Mouse (Mus musculus) adrenal gland, adult (tissue): ENCODE measurements around the gene Ppp6r2.

Experiments used
- DNase-seq, 2 experiments: peaks; one replicate each; pipeline ENCODE4 v3.0.0; 2022 to 2023; ENCODE audit warnings: low spot score in 1 of 2; ENCODE audit not compliant: inconsistent age in 2 of 2

Ppp6r2 gene

DNA sequence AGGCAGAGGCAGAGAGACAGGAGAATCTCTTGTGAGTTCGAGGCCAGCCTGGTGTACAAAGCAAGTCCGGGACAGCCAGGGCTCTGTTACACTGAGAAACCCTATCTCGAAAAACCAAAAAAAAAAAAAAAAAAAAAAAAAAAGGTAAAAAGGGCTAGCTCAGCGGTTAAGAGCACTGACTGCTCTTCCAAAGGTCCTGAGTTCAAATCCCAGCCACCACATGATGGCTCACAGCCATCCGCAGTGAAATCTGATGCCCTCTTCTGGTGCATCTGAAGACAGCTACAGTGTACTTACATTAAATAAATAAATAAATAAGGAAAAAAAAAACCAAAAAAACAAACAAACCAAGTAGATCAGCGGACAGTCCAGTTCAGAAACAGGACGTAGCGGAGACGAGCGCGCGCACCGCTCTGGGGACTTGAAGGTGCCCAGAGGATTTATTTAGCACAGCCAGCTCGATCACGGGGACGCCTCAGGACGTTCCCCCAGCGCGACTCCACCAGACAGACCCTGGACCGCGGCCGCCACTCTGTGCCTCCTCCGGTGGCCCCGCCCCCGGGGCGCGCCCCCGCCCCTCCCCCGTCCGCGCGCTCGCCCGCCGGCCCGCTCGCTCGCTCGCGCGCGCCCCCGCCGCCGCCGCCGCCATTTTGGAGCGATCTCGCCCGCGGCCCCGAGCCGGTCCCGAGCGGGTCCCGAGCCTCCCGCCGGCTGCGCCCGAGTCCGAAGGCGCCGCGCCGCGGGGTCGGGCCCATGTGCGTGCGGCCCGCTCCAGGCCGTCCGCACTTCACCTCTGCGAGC is at the start of gene Ppp6r2:
Ppp6r2 (plus strand) TSS at position 639 of the 801 bp plus-strand sequence.
- peak; percentile 85 to 95 for DNase-seq

DNA sequence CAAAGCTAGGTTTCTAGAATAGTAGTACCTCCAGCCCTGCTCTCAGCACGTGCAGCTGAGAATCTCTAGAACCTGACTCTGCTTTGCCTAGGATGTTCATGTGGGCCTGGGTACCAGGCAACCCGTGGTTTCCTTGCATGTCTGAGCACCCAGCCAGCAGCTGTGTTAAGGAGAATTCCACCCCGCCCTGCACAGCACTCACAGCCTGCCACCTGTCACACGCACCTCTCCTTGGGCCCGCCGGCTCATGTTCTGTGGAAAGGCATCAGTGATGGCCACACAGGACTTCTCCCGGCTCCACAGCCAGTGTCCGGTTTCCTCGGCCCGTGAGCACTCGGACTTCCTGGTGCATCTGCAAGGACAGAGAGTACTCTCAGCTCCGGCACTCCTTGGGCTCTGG is 45.9 kb upstream of the Ppp6r2 start:
- no peak for DNase-seq

DNA sequence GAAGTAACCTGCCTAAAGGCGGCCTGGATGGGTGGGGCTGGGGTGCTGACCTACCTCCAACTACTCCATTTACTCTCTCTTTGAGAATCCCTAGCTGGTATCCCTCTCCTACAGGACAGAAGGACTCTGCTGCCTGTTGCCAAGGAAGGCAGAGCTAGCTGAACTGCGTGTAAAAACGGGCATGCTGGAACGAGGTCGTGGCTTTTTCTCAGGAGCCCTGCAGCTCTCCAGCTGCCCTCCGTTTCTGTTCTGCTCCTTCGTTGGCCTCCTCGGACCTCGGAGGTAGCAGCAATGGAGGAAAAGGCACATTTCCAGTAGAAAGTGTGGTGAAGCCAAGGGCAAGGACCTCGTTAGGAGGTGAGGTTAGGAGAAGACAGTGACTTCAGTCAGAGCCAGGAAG is 42.4 kb upstream of the Ppp6r2 start:
- DNase-seq = no peak

DNA sequence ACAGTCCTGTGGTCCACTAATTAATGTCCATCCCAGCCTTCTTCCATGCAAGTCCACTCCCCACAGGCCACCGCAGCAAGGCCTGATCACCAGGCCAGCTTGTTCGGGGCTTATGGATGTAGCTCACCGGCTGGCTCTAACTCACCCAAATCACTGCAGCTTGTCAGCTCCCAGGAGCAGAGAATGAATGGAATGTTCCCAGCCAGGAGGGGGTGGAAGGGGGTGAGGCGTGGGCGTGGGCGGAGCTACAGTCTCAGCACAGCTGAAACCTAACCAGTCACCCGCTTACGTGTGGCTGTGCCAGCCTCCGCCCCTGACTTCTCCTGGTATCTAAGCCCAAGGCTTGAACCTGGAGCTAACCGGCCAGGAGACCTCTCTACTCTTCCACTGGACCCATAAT is 41.9 kb upstream of the Ppp6r2 start:
- peak; percentile 92 to 94 for DNase-seq

DNA sequence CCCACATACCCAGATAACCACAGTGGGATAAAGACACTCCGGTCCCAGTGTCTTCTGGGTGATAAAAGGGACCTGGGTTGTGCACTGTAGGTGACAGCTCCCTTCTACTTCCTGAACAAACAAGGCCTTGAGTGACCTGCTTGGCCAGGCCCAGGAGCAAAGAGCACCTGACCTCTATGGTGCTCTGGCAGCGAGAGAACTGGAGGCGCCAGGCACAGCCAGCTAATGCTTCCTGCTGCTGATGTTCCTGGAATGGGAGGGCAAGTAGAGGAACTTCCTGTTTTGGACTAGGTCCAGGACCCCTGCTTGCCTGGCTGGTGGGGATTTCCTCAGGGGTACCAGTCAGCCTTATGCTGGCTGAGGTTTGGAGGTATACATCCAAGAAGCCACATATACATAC is 41.3 kb upstream of the Ppp6r2 start:
- DNase-seq = peak; percentile 58 to 70

DNA sequence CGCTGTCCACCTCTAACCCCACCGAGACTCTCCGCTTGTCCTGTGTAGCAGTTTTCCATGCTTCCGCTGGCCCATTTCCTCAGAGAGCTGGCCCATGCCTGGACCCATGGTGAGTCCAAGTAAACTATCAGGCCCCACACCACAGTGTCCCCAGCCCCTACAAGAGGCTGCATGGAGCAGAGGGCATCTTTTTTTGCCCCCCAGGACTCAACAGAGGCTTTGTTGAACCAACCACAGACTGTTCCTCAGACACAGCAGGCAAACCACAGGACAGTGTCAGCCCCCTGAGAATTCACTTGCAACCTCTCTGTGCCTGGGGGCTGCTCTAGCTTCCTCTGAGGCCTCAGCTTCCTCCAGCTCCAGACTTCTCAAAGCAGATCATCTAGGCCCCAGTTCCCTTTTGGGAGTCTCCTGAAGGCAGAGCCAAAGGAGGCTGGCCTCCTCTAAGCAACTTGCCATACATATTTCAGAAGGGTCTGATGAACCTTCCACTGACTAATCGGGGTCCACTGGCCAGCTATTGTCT is 39.8 kb upstream of the Ppp6r2 start:
- DNase-seq = no peak

DNA sequence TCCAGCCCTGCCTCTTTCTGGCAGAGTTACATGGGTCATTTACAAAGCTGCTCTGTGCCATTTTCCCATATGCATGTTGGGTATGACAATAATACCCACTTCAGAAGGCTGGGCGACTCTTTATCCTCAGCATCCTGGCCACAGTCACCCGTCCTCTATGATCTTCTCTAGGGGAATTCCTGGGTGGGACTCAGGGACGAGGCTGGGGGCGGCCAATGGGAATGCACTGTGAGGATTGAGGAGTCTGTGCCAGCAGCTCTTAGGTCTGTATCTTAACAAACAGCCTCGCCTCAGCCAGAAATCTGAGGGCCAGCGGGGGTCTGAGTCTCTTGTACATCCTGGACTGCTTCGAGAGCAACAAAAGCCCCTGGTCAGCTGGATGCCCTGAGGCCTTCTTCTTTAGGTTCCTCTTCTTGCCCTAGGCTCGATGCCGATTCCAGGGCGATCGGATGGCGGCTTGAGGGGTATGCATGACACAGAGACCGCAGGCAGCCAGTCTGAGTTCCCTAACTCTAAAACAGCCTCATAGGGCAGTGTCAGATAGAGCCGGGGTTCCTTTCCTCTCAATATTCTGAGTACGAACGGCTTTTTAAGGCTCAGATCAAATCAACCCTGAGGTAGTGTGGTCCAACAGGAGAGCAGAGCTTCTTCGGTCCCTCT is 38.9 kb upstream of the Ppp6r2 start:
- peak in 1 of 2 experiments; percentile 51 for DNase-seq

DNA sequence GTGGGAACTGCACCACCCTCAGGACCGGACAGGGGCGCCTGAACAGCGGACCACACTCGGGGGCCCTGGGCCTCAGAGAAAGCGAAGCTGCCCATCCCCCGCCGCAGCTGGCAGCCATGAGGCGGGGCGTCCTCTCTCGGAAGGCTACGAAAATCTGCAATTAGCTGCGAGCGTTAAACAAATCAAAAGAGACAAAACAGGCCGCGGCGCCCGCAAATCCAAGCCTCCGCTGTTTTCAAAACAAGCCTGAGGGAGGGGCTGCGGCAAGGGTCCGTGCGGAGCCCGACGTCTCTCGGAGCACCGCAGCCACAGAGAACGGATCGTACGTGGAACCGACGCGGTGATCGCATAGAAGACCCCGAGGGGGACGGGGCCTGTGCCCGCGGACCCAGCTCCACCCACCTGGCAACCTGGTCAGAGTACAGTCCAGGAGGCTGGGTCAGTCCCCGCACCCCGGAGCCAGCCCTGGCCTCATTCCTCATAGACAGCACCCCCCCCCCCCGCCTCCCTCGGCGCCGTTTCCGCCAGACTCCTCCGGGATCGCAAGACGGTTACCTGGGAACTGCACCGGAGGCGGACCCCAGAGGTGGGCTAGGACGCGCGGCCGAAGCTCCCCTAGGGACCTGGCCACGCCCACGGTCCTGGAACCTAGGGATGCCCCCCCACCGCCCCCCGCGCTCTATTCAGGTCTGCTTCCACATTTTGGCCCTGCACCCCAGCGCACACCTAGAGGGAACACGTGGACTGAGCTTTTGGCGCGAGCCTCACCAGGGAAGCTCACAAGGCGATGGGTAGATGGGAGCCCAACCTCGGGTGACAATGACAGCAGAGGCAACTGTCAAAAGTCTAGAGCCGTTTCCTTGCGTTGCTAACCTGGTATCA is 38.1 kb upstream of the Ppp6r2 start:
- DNase-seq = peak in 1 of 2 experiments; percentile 72

DNA sequence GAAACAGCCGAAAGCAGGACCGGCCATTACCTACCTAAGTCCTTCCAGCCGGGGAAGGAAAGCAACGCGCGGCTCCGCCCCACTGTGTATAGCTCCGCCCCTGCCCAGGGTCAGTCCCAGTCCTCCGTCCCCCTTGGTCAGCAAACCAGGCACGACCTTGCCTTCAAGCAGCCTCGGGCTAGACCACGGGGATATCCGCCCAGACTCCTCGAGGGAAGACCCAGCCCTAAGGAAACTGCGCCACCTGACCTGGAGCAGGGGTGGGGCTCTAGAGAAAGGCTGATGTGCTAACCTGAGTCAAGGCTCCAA is 37.5 kb upstream of the Ppp6r2 start:
- DNase-seq = peak; percentile 75 to 86

DNA sequence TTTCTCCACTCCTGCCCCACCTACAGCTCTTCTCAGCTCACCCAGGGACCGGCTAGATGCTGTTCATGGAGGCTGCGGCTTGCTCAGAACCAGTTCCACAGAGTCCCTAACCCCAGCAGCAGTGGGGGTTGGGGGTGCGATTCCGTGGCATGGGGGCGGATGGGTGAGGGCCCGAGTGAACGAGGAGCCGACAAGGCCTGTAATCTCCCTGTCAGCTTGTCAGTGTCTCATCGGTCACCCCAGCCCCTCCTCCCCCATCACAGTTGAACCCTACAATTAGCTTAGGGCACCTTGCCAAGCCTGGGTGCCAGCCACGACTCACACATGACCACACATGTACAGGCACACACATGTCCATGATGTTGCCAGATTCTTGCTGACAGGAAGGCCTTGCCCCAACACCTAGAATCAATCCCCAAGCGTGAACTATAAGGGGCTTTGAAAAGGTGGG is 36.4 kb upstream of the Ppp6r2 start:
- DNase-seq = no peak

DNA sequence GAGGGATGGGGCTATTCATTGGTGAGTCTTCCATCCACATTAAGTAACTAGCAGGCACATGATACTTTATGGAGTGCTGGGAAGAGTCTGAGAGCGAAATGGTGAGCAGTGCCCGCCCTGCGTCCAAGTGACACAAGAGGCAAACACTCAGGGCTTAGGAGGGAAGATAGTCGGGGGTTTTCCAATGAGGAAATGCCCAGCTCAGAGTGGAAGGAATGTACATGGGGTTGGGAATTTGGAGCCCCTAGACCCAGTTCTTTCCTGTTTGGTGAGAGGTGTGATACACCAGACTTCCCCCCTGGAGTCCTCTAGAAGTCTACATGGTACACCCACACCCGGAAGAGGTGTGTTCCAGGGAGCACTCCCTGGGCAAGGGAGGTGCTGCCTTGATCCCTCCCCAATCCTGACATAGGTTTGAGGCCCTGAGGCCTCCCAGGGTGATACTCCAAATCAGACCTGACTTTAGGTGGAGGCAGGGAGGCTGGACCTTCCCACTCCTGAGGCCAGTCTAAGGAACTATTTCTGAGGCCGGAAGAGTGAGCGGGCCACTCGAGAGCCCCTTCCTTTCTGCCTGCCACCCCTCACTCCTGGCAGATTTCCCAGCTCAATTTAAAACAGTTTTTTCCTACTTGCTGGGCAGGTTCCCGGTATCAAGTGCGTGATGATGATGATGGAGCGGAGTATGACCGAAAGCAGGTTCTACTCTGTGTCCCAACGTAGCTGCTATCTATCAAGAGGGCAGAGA is 35.8 kb upstream of the Ppp6r2 start:
- DNase-seq = peak in 1 of 2 experiments; percentile 25

DNA sequence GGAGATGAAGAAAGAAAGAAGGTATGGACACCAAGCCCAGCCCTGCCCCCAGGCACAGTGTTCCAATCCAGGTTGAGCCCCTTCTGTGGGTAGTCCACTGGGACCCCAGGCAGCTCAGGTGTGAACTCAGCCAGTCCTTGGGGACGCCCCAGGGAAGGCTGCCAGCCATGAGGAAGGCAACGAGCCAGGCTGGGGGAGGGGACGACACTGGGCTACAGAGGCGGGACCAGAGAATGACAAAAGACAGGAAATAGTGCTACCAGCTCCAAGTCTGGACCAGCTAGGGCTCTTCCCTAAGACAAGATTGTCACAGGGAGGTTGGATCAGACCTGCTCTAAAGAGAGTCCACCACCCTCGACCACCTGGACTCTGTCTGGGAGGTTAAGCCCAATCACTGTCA is 34.2 kb upstream of the Ppp6r2 start:
- peak; percentile 90 to 98 for DNase-seq

DNA sequence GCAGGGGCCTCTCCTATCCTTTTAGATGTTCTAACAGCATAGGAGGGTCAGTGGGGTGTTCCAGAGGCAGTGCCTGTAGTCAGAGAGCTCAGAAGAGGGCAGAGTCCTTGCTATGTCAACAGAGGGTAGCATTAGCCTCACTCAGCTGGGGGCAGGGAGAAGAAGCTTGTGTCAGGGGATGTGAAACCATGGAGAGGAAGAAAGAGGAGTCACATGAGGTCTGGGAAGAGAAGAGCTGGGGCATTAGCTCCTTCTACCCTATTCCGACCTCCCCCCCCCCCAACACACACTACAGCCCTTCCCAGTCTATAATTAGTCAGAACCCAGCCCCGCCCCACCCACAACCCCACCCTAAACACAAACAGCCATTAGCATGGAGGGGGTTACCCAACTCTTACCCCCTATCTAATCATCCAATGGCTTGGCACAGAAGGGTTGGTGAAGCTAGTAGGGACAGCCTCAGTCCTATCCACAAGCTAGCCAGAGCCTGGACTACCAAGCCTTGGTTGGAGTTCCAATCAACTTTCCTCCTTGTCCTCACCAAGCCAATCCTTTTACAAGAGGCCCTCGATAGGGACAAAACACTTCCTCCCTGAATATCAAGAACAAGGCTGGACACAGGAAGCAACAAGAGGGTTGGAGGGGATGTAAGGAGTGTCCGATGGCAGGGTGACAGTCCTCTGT is 33.6 kb upstream of the Ppp6r2 start:
- peak in 1 of 2 experiments; percentile 64 for DNase-seq

DNA sequence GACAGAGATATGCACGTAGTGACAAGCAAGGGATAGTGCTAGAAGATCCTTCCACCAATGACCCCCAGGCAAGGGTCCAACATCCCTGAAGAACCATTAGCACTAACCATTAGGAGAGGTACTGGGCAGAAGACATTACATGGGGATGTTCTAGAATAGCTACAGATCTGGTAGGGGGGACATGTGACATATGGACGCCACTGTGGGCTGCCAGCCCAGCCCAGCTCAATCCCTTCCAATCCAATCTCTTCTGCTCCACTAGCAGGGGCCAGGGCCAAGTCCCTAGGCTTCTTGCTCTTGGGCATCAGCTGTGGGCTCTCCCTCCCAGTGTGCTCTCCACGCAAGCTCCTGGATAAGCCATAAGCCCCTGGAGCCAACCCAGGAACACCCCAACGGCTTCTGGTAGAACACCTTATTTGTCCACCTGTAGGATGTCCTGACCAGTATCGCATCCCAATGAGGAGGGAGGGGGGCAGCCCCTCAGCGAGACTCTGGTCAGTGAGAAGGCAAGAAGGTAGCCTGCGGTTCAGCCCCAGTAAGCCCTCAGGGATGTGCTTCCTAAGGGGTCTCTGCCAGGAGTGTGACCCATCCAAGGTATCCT is 33.0 kb upstream of the Ppp6r2 start:
- peak in 1 of 2 experiments; percentile 49 for DNase-seq

DNA sequence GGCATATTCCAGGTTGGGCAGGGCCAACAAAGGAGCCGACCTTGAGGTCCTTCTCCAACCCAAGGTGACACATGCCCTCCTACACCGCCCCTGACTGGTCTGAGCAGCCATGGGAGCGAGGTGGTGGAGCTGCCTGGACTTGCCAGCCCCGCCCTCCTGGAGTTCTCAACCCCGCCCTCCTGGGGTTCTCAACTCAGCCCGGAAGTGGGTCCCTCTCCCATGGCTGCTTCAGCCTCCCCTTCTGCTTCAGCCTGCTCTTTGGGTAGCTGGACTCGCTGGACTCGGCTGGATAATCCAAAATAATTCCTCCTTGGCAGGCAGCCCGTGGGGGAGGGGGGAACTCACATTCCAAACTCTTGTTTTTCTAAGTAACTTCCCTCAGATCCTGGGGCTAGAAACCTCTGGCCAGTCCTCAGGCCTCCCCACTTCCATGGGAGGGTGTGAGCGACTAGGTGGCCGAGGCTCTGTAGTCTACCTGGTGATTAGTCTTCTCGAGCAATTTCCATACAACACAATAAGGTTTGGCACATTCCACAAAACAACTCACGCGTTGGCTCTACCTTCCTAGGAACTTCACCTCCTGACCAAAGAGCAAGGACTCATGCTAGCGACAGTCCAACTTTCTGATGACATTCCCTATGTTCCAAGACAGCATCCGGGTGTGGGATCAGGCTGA is 32.3 kb upstream of the Ppp6r2 start:
- DNase-seq = peak; percentile 91 to 95

DNA sequence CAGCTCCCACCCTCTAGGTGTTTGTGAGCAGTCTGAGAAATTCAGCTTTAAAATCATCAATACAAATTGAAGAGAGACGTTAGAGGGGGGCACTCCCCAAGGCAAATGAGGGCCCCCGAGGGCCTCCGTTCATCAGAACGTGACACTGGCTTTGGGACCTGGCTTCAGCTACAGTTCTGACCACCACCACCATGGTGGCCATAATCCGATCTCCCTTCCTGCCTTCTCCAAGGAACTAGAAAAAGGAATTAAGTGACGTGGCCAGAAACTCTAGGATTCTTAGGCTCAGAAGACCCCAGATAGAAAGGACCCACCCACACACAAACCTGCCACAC is 31.8 kb upstream of the Ppp6r2 start:
- DNase-seq = no peak

DNA sequence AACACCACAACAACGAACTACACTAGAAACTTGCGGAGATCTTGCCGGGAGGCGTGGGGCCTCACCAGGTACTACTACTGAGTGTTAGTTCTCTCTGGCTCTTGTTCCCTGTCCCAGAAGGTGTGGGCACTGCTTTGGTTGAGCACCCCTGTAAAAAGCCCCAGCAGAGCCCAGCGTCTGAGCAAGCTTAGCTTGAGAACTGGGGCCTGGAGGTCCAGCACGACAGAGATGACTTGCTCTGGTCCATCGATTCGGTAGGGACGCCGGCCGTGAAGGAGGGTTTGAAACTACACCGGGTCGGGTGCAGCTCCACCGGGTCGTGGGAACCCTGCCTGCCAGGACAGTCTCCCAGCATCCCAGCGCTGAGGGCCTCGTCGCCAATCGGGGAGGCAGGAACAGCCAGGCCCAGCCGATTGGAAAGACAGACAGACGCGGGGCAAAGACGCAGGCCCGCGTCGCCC is 31.2 kb upstream of the Ppp6r2 start:
- peak in 1 of 2 experiments; percentile 88 for DNase-seq

DNA sequence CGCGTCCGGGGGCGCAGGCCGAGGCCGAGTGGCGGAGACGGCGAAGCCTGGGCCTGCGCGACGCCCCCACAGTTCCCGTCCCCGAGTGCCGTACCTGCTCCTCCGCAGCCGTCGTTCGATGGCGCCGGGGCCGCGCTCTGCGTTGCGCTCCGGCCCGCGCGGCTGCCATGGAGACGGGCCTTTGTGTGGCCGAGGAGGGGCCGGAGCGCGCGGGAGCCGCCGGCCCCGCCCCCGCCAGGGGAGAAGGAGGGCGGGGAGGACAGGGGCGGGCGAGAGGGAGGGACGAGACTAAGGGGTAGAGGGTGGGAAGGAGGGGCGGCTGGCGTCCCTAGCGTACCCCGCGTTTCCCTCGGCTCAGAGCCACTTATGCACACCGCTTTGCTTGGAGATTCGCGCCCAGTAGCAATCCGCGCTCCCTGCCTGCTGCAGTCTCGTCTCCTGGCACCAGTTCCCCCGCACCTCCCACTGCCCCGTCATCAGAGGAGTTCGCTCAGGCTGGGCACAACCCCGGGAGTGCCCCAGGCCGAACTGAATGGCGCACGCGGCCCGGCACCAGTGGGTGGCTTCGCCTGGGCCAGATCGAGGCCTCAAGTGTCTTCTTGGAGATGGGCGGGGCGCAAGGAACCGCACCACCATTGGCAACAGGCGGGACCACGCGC is 30.7 kb upstream of the Ppp6r2 start, which contains the start of gene Plxnb2:
Plxnb2 (minus strand) TSS at position 218 of the 659 bp plus-strand sequence.
- peak; percentile 90 to 96 for DNase-seq
